Mouse (Mus musculus) erythroblast, embryonic 14.5 days (primary cell): ENCODE results near the gene Wnt7b. TPM values are rescaled to one million over a fixed set of nuclear protein-coding genes. Genes with fewer than 3 reads are reported as not detected.

Source experiments
- H3K27me3 ChIP-seq: 2 replicates; pipeline ENCODE4 v1.6.1; 2012; ENCODE audit warnings: inconsistent platforms; ENCODE audit not compliant: control insufficient read depth
- H3K36me3 ChIP-seq: 2 replicates; pipeline ENCODE4 v1.6.1; 2012; ENCODE audit warnings: mild to moderate bottlenecking, inconsistent platforms; ENCODE audit not compliant: control insufficient read depth
- H3K4me1 ChIP-seq: 2 replicates; pipeline ENCODE4 v1.6.1; 2012; ENCODE audit warnings: inconsistent platforms; ENCODE audit not compliant: control insufficient read depth
- H3K4me3 ChIP-seq: replicated peaks from 2 replicates; pipeline ENCODE3; 2012; ENCODE audit warnings: moderate library complexity, mild to moderate bottlenecking, inconsistent platforms
- H3K9me3 ChIP-seq: 2 replicates; pipeline ENCODE4 v1.6.1; 2012; ENCODE audit warnings: low read length, inconsistent platforms, mixed read lengths; ENCODE audit not compliant: control insufficient read depth
- GATA1 ChIP-seq: IDR thresholded peaks from 2 replicates; pipeline ENCODE4 v1.6.1; 2012; ENCODE audit warnings: low read length, inconsistent platforms, mixed read lengths
- TAL1 ChIP-seq: IDR thresholded peaks from 3 replicates; pipeline ENCODE4 v1.6.1; 2012; ENCODE audit warnings: low read length, inconsistent platforms, mixed read lengths
- polyA plus RNA-seq: library from polyadenylated mRNA; stranded (reverse); fragments of >175 nt; gene quantifications from 2 replicates; pipeline ENCODE4 v1.2.3, GENCODE M21; 2012

The Wnt7b gene
- polyA plus RNA-seq, 1 experiment: not detected

- TF ChIP-seq GATA1: no peak
- TF ChIP-seq TAL1: no peak
- Histone ChIP-seq H3K27me3 (no peaks in the 10 kb centered on the region; the same call in 1 of the 2 replicates), H3K9me3 (no peaks in the 10 kb centered on the region; the same call in 1 of the 2 replicates), H3K36me3 (no peaks in the 10 kb centered on the region), H3K4me1 (no peaks in the 10 kb centered on the region), H3K4me3 (no peak overlapping the region)
Measured at GRCm38 (mm10) chr15:85592674-85593073, 10.4 kb upstream of the Wnt7b start.

- Histone ChIP-seq H3K36me3 (no peaks in the 10 kb centered on the region), H3K4me1 (no peaks in the 10 kb centered on the region), H3K9me3 (no peaks in the 10 kb centered on the region; the same call in 1 of the 2 replicates), H3K27me3 (peaks cover 2% of the 10 kb centered on the region; the same call in 1 of the 2 replicates), H3K4me3 (no peak overlapping the region)
- TF ChIP-seq GATA1: no peak
- TF ChIP-seq TAL1: no peak
Measured at GRCm38 (mm10) chr15:85590831-85591230, 8.6 kb upstream of the Wnt7b start.

DNA sequence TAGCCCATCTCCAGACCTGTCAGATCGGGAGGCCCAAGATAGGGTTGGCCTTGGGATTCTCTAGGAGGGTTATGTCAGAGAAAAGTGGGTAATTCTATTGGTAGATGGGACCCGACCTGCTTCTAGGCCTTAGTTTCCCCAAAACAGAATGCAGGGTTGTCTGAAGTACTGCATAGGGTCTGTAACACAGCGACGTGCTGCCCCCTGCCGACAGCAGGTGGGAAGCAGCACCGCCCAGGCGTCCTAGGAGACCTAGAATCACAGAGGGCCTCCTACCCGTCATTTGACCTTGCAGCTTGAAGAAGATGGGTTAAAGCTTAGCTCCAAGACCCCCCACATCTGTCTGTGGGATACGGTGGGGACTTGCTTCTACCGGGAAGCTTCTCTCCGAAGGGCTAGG is 1.2 kb upstream of the Wnt7b start:
- peaks cover 60% of the 10 kb centered on the region for H3K27me3 ChIP-seq
- H3K4me1 ChIP-seq: no peaks in the 10 kb centered on the region
- TF ChIP-seq TAL1: no peak
- TF ChIP-seq GATA1: no peak
- H3K9me3 ChIP-seq: no peaks in the 10 kb centered on the region
- no peak overlapping the region for H3K4me3 ChIP-seq
- no peaks in the 10 kb centered on the region for H3K36me3 ChIP-seq

DNA sequence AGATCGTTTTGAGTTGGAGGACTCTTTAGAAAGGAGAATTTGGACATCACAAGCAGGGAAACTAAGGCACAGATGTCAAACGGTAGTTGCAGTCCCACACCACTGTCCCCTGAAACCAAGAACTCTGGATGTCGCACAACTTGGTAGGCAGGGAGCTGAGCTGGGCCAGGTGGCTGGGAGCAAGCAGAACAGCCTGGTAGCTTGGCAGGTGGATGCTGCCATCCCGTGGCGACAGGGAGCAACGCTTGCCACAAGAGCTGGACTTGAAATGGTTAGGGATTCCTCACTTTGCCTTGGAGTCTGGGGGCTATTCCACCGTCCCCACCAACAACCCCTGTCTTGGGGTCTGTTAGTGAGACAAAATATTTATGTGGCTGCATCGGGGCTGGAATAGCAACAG is 751 bp upstream of the Wnt7b start:
- TF ChIP-seq TAL1 (no peak), GATA1 (no peak)
- H3K27me3 ChIP-seq: peaks cover 64% of the 10 kb centered on the region
- no peak overlapping the region for H3K4me3 ChIP-seq

GRCm38 (mm10) chr15:85581563-85582064 is 659 bp downstream of the Wnt7b start:
- TF ChIP-seq GATA1: no peak
- no peak for TF ChIP-seq TAL1
- Histone ChIP-seq H3K27me3 (peaks cover 78% of the 10 kb centered on the region), H3K9me3 (no peaks in the 10 kb centered on the region; the same call in 1 of the 2 replicates), H3K36me3 (no peaks in the 10 kb centered on the region), H3K4me3 (no peak overlapping the region), H3K4me1 (no peaks in the 10 kb centered on the region)

More for the DNA sequence above, 751 bp upstream of the Wnt7b start:
- Histone ChIP-seq H3K9me3 (no peaks in the 10 kb centered on the region), H3K4me1 (no peaks in the 10 kb centered on the region), H3K36me3 (no peaks in the 10 kb centered on the region)

DNA sequence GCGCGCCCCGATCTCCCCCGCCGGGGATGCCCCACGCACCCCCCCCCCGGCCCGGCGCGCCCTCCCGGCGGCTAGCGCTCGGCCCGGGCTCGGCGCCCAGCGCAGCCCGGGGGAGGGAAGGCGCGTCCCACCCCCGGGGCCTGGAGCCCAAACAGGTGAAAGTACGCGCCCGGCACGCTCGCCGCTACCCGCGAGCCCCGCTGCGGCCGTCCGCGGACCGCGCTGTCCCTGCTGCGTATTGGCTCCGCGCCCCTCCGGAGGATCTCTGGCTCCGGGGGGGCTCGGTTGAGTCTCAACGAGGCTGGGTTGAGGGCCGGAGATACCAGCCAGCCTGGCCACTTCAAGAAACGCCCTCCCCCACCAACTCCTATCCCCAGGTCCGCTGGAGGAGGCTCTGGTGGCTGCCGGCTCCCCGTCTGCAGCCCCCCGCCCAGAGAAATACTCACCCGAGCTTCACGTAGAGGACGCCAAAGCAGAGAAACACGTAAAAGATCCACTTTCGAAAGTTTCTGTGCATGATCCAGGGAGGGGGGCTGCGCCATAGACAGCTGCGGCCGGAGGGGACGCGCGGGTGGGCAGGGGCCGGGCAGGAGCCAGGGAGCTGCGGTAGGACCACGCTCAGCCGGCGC is 1.2 kb downstream of the Wnt7b start:
- Histone ChIP-seq H3K27me3 (peaks cover 84% of the 10 kb centered on the region), H3K4me1 (no peaks in the 10 kb centered on the region), H3K36me3 (no peaks in the 10 kb centered on the region), H3K4me3 (no peak overlapping the region), H3K9me3 (no peaks in the 10 kb centered on the region; the same call in 1 of the 2 replicates)
- no peak for TF ChIP-seq TAL1
- no peak for TF ChIP-seq GATA1

GRCm38 (mm10) chr15:85580483-85580882 is 1.8 kb downstream of the Wnt7b start:
- H3K36me3 ChIP-seq: no peaks in the 10 kb centered on the region

GRCm38 (mm10) chr15:85577583-85578460 is 4.5 kb downstream of the Wnt7b start:
- H3K36me3 ChIP-seq: no peaks in the 10 kb centered on the region
- no peak overlapping the region for H3K4me3 ChIP-seq
- H3K9me3 ChIP-seq: no peaks in the 10 kb centered on the region; the same call in 1 of the 2 replicates
- TF ChIP-seq TAL1 (no peak), GATA1 (no peak)
- no peaks in the 10 kb centered on the region for H3K4me1 ChIP-seq
- H3K27me3 ChIP-seq: peaks cover 93% of the 10 kb centered on the region

More at GRCm38 (mm10) chr15:85580483-85580882, 1.8 kb downstream of the Wnt7b start:
- no peak for TF ChIP-seq GATA1
- TF ChIP-seq TAL1: no peak
- H3K4me1 ChIP-seq: no peaks in the 10 kb centered on the region
- H3K9me3 ChIP-seq: no peaks in the 10 kb centered on the region; the same call in 1 of the 2 replicates
- H3K27me3 ChIP-seq: peaks cover 85% of the 10 kb centered on the region
- no peak overlapping the region for H3K4me3 ChIP-seq
